Mouse (Mus musculus): ENCODE data around the gene Cldn3. TPM values are rescaled to one million over a fixed set of nuclear protein-coding genes. Genes with fewer than 3 reads are reported as not detected.

Gene Cldn3
- polyA plus RNA-seq, 1 experiment from 2014 or later, result 3.4 TPM

DNA sequence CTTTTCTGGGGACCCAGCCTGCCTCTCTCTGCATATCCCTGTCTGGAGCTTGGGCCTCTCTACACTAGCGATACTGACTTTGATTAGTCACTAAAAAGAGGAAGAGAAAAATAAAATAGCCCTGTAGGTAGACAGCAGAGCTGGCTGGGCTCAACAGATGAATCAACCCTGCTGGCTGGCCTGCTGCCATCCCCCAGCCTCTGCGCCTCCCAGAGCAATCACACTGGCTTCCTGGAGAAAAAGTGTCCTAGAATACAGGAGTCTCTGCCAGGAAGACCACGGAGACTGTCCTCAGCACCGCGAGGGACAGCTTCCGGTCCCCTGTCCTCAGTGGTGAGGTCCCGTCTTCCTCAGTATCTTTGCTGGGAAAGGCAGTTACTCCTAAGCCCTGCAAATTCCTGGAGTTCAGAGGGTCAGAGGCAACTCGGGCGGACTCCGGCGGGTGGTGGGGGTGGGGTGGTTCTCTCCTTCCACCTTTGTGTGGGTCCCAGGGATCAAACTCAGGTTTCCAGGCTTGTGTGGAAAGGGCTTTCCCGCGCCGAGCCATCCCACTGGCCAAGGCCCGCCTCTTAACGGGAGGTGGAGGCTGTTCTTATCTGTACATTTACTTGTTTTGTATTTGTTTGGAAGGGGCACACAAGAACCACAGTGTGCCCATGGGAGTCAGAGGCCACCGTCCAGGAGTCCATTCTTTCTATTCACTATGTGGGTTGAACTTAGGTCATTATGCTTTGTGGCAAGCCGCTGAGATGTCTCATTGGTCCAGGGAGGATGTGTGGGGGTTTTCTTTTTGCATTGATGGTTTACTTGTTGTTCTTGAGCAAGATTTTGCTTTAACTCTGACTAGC, 43.2 kb downstream of the Cldn3 start:
- Histone ChIP-seq H3K36me3 (ENCODE audit: control insufficient read depth, insufficient read depth, low read length) (no peaks in the 10 kb centered on the region), H3K4me2 (ENCODE audit: low read depth, severe bottlenecking) (no peak overlapping the region), H3K9me3 (ENCODE audit: control insufficient read depth, low read length) (no peaks in the 10 kb centered on the region), H3K27ac (replicated peaks; ENCODE audit: low read depth, low read length) (no peak overlapping the region), H3K9ac (ENCODE audit: low read length) (no peak overlapping the region), H3K27me3 (ENCODE audit: control insufficient read depth, insufficient read depth, low read length) (no peaks in the 10 kb centered on the region), H3K4me3 (ENCODE audit: low read depth, low read length) (no peak overlapping the region), H3K4me1 (ENCODE audit: control insufficient read depth, insufficient read depth, low read length) (peaks cover 12% of the 10 kb centered on the region; the same call in 1 of the 2 replicates)
- 53% methylated on average over 18 of the region's 18 CpGs for WGBS
- ATAC-seq (ENCODE audit: insufficient number of reproducible peaks, low FRiP score, low TSS enrichment, low read depth), result no peak
- DNase-seq (ENCODE audit: low spot score), result no peak

DNA sequence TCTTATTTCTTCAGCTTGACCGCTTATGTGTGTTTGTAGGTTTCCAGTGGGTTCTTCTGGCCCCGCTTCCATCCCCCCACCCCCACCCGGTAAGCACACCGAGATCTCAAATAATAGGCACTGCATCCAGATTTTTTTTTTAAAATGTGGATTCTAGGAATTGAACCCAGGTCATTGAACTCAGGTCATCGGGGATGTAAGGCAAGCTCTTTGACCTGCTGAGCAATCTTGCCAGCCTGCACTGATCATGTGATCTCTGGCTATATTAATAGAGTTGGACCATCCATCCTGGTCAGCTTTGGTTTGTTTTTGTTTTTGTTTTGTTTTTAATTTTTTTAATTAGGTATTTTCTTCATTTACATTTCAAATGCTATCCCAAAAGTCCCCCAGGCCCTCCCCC, 46.6 kb downstream of the Cldn3 start:
- ATAC-seq (ENCODE audit: insufficient number of reproducible peaks, low FRiP score, low TSS enrichment, low read depth), result no peak
- Histone ChIP-seq H3K9ac (ENCODE audit: low read length) (no peak overlapping the region), H3K36me3 (ENCODE audit: control insufficient read depth, insufficient read depth, low read length) (no peaks in the 10 kb centered on the region), H3K4me2 (ENCODE audit: low read depth, severe bottlenecking) (no peak overlapping the region), H3K4me1 (ENCODE audit: control insufficient read depth, insufficient read depth, low read length) (0 out of 2 replicates have a peak, but pooled peaks cover 6% of the 10 kb centered on the region), H3K27ac (replicated peaks; ENCODE audit: low read depth, low read length) (no peak overlapping the region), H3K9me3 (ENCODE audit: control insufficient read depth, low read length) (no peaks in the 10 kb centered on the region), H3K4me3 (ENCODE audit: low read depth, low read length) (no peak overlapping the region), H3K27me3 (ENCODE audit: control insufficient read depth, insufficient read depth, low read length) (no peaks in the 10 kb centered on the region)
- no peak for DNase-seq (ENCODE audit: low spot score)
- 96% methylated on average over 5 of the region's 5 CpGs for WGBS

DNA sequence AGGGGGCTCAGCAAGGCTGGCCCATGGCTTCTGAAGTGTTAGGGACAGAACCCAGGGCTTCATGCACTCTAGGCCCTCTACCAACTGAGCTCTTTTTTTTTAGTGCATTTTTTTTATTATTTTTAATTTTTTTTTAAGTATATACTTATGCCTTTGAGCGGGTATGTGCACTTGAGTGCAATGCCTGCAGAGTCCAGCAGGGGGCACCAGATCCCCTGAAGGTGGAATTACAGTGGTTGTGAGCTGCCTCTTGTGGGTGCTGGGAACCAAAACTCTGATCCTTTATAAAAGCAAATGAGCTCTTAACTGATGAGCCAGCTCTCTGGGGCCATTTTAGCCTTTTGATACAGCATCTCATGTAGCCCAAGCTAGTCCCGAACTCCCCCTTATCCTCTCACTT, 48.6 kb downstream of the Cldn3 start:
- H3K4me3 ChIP-seq (ENCODE audit: low read depth, low read length), result no peak overlapping the region
- H3K27ac ChIP-seq (replicated peaks; ENCODE audit: low read depth, low read length), result no peak overlapping the region
- H3K9me3 ChIP-seq (ENCODE audit: control insufficient read depth, low read length), result no peaks in the 10 kb centered on the region
- DNase-seq (ENCODE audit: low spot score) (no peak), ATAC-seq (ENCODE audit: insufficient number of reproducible peaks, low FRiP score, low TSS enrichment, low read depth) (no peak)
- H3K36me3 ChIP-seq (ENCODE audit: control insufficient read depth, insufficient read depth, low read length), result no peaks in the 10 kb centered on the region
- 97% methylated on average over 2 of the region's 2 CpGs for WGBS
- H3K9ac ChIP-seq (ENCODE audit: low read length), result no peak overlapping the region
- H3K4me1 ChIP-seq (ENCODE audit: control insufficient read depth, insufficient read depth, low read length), result no peaks in the 10 kb centered on the region
- H3K27me3 ChIP-seq (ENCODE audit: control insufficient read depth, insufficient read depth, low read length), result no peaks in the 10 kb centered on the region
- H3K4me2 ChIP-seq (ENCODE audit: low read depth, severe bottlenecking), result no peak overlapping the region

DNA sequence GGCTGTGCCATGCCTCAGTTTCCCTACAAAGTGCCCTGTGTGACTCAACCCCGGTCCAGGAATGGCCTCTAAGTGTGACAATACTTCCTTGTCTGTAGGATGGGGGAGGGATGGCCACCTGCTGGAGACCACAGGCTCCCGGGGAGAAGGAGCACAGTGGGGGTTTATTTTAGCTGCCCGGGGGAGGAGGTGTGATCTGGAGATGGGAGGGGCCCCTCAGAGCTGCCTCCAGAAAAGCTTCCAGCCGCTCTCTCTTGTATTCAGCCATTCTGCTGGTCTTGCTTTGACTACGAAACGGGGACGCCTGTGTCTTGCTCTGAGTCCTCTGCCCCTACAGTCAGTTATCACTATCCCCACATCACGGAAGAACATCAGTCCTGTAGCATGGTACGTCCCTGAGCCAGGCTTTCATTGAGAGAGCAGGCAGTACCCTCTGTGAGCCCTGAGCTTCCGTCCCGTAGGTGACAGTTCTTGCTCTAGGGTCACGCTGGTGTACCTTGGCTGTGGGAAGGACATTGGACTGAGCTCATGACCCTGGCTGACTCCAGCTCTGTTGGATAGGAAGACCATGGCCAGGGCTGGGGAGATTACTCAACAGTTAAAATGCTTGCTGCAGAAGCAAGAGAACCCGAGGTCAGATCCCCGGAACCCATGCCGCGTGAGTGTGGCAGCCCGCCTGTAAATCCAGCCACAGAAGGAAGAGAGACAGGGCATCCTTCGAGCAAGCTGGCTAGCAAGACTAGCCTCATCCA, 49.8 kb downstream of the Cldn3 start:
- no peak overlapping the region for H3K9ac ChIP-seq (ENCODE audit: low read length)
- H3K27ac ChIP-seq (replicated peaks; ENCODE audit: low read depth, low read length), result no peak overlapping the region
- H3K9me3 ChIP-seq (ENCODE audit: control insufficient read depth, low read length), result no peaks in the 10 kb centered on the region
- no peak overlapping the region for H3K4me2 ChIP-seq (ENCODE audit: low read depth, severe bottlenecking)
- no peak for DNase-seq (ENCODE audit: low spot score)
- no peak for ATAC-seq (ENCODE audit: insufficient number of reproducible peaks, low FRiP score, low TSS enrichment, low read depth)
- no peaks in the 10 kb centered on the region for H3K4me1 ChIP-seq (ENCODE audit: control insufficient read depth, insufficient read depth, low read length)
- WGBS, result 66% methylated on average over 18 of the region's 18 CpGs
- H3K27me3 ChIP-seq (ENCODE audit: control insufficient read depth, insufficient read depth, low read length), result no peaks in the 10 kb centered on the region
- H3K4me3 ChIP-seq (ENCODE audit: low read depth, low read length), result no peak overlapping the region
- H3K36me3 ChIP-seq (ENCODE audit: control insufficient read depth, insufficient read depth, low read length), result no peaks in the 10 kb centered on the region

Other genes with a start within 250 kb of the Cldn3 start
- 3.8 and 4.2 TPM in 2 replicates for gene Eln, start 238.9 kb upstream of the Cldn3 start, polyA plus RNA-seq (2014; fragmentation: Nextera tagmentation; extraction: Ambion mirVana)
- not detected in 2 replicates for gene Tmem270, start 79.5 kb upstream of the Cldn3 start, polyA plus RNA-seq (2014; fragmentation: Nextera tagmentation; extraction: Ambion mirVana)
- 1.5 and 2.8 TPM in 2 replicates for gene Cldn13, start 70.7 kb upstream of the Cldn3 start, polyA plus RNA-seq (2014; fragmentation: Nextera tagmentation; extraction: Ambion mirVana)
- 13.7 and 17.2 TPM in 2 replicates for gene Mettl27, start 53.8 kb upstream of the Cldn3 start, polyA plus RNA-seq (2014; fragmentation: Nextera tagmentation; extraction: Ambion mirVana)
- 13.6 and 13.9 TPM in 2 replicates for gene Cldn4, start 39.3 kb upstream of the Cldn3 start, polyA plus RNA-seq (2014; fragmentation: Nextera tagmentation; extraction: Ambion mirVana)
- 27.8 and 28.5 TPM in 2 replicates for gene Abhd11, start 22.9 kb downstream of the Cldn3 start, polyA plus RNA-seq (2014; fragmentation: Nextera tagmentation; extraction: Ambion mirVana)
- 8.2 and 10.2 TPM in 2 replicates for gene Stx1a, start 37.3 kb downstream of the Cldn3 start, polyA plus RNA-seq (2014; fragmentation: Nextera tagmentation; extraction: Ambion mirVana)
- 33.3 and 34.1 TPM in 2 replicates for gene Dnajc30, start 78.0 kb downstream of the Cldn3 start, polyA plus RNA-seq (2014; fragmentation: Nextera tagmentation; extraction: Ambion mirVana)
- 156 and 157 TPM in 2 replicates for gene Bud23, start 78.7 kb downstream of the Cldn3 start, polyA plus RNA-seq (2014; fragmentation: Nextera tagmentation; extraction: Ambion mirVana)
- gene Vps37d, start 92.1 kb downstream of the Cldn3 start, polyA plus RNA-seq (2014; fragmentation: Nextera tagmentation; extraction: Ambion mirVana), result 10.0 and 10.7 TPM in 2 replicates
- gene Mlxipl, start 103.7 kb downstream of the Cldn3 start, polyA plus RNA-seq (2014; fragmentation: Nextera tagmentation; extraction: Ambion mirVana), result 3.2 and 3.3 TPM in 2 replicates
- gene Tbl2, start 163.4 kb downstream of the Cldn3 start, polyA plus RNA-seq (2014; fragmentation: Nextera tagmentation; extraction: Ambion mirVana), result 21.4 and 22.5 TPM in 2 replicates
- 39.5 and 45.6 TPM in 2 replicates for gene Bcl7b, start 182.1 kb downstream of the Cldn3 start, polyA plus RNA-seq (2014; fragmentation: Nextera tagmentation; extraction: Ambion mirVana)
- gene Baz1b, start 201.1 kb downstream of the Cldn3 start, polyA plus RNA-seq (2014; fragmentation: Nextera tagmentation; extraction: Ambion mirVana), result 71.5 and 77.1 TPM in 2 replicates

Data from limb, embryonic 11.5 days (tissue).